Mouse (Mus musculus): ENCODE data around the gene Cacnb1. TPM values are rescaled to one million over a fixed set of nuclear protein-coding genes. Genes with fewer than 3 reads are reported as not detected.
A peak's percentile ranks its signal among the peaks of the same experiment; 100 is the strongest.

Cacnb1 gene
- polyA plus RNA-seq, 1 experiment from 2014 or later, result 41.5 TPM

DNA sequence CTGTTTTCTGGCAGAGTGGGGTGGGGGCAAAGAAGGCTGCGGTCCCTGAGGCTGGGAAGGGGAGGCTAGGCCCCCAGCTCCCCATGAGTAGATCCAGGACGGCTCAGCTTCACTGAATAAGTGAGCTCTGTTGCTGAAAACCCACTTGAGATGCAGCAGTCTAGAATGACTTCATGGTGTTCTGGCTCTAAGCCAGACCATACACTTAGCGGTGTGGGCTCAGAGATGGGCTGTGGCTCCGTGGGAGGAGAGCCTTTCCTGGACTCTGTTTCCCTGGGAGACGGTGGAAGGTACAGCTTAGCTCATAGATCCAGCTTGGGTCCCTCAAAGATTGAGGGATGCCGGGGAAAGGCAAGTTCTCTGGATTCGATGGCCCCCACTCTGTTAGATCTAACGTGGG is 18.7 kb downstream of the Cacnb1 start:
- H3K4me3 ChIP-seq, result no peak overlapping the region
- H3K27me3 ChIP-seq, result no peaks in the 10 kb centered on the region
- no peak for ATAC-seq (replicated peaks)
- H3K9me3 ChIP-seq, result no peaks in the 10 kb centered on the region
- H3K4me2 ChIP-seq (replicated peaks), result no peak overlapping the region
- 54% methylated on average over 8 of the region's 8 CpGs for WGBS
- H3K36me3 ChIP-seq, result peaks cover 44% of the 10 kb centered on the region
- H3K27ac ChIP-seq (replicated peaks), result peak overlapping the region; percentile 42; the same call in 1 of the 2 replicates
- no peak overlapping the region for H3K9ac ChIP-seq (replicated peaks)
- H3K4me1 ChIP-seq, result peaks cover 19% of the 10 kb centered on the region

DNA sequence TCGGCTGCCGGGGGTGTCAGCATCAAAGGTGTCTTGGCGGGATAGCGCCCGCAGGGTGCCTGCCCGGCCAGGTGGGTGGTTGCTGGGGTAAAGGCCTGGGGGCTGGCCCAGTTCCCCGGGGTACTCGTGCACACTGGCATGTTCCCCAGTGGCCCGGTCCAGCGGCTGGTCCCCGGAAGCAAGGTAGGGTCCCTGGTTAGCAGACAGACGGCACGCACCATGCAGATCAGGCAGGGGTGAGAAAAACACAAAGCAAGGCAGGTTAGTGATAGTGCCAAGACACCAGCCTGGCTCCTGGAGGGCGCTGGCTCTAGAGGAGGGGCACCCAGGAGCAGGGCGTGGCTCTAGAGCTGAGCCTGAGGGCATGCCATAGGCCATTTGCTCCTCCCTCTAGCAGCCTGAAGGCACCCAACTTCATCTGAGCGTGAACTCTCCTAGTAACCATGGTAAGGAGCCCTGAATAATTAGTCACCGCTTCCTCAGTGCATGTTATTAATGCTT is 19.6 kb downstream of the Cacnb1 start:
- H3K36me3 ChIP-seq, result peaks cover 37% of the 10 kb centered on the region
- peak; percentile 27 for ATAC-seq (replicated peaks)

DNA sequence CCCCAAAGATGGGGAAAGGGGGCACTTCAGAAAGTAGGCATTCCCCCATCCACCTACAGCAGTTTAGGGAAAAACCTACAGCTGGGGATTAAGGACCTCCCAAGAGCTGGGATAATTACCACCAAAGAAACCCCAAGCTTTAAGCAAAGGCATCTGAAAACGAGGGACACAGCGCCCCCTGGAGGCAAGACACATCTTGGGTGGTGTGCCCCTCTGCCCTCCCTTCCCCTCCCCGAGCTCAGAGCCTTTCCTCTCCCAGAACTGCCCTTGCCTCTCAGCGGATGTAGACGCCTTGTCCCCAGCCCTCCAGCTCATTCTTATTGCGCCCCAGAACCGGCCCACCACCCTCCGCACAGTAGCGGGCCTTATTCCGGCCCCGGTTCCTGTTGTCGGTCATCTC is 20.2 kb downstream of the Cacnb1 start:
- Histone ChIP-seq H3K4me3 (no peak overlapping the region), H3K9ac (replicated peaks) (no peak overlapping the region)

More for the DNA sequence above, 19.6 kb downstream of the Cacnb1 start:
- H3K4me1 ChIP-seq, result peaks cover 19% of the 10 kb centered on the region
- H3K4me3 ChIP-seq, result no peak overlapping the region
- H3K27ac ChIP-seq (replicated peaks), result no peak overlapping the region
- H3K4me2 ChIP-seq (replicated peaks), result no peak overlapping the region
- 24% methylated on average over 17 of the region's 17 CpGs for WGBS
- no peaks in the 10 kb centered on the region for H3K9me3 ChIP-seq
- no peak overlapping the region for H3K9ac ChIP-seq (replicated peaks)
- no peaks in the 10 kb centered on the region for H3K27me3 ChIP-seq

DNA sequence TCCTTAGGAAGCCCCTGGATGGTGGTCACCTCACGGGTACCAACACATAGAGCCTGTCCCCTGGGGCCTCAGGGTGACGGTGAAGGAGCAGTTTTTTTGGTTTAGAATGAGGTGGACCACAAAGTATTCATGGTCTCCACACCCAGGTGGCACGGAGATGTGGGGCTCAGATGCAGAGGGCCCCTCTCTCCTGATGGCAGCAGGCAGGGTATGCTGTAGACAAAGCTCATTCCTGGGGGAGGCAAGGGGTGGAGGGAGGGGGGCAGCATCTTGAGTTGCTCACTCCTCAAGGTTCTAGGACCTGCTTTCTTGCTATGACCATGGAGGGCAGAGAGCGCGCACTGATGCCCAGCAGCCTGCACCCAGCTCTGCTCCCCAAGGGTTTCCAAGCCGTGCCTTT is 20.8 kb downstream of the Cacnb1 start:
- Histone ChIP-seq H3K9me3 (no peaks in the 10 kb centered on the region), H3K4me1 (peaks cover 19% of the 10 kb centered on the region), H3K4me3 (no peak overlapping the region), H3K27ac (replicated peaks) (no peak overlapping the region), H3K36me3 (peaks cover 30% of the 10 kb centered on the region), H3K4me2 (replicated peaks) (no peak overlapping the region), H3K9ac (replicated peaks) (no peak overlapping the region), H3K27me3 (no peaks in the 10 kb centered on the region)
- no peak for ATAC-seq (replicated peaks)
- WGBS, result 57% methylated on average over 6 of the region's 6 CpGs

More for the DNA sequence above, 20.2 kb downstream of the Cacnb1 start:
- Histone ChIP-seq H3K27ac (replicated peaks) (no peak overlapping the region), H3K27me3 (no peaks in the 10 kb centered on the region), H3K4me1 (peaks cover 19% of the 10 kb centered on the region), H3K4me2 (replicated peaks) (peak overlapping the region; percentile 11; the same call in 1 of the 2 replicates), H3K36me3 (peaks cover 35% of the 10 kb centered on the region), H3K9me3 (no peaks in the 10 kb centered on the region)
- 12% methylated on average over 12 of the region's 12 CpGs for WGBS
- ATAC-seq (replicated peaks), result no peak

DNA sequence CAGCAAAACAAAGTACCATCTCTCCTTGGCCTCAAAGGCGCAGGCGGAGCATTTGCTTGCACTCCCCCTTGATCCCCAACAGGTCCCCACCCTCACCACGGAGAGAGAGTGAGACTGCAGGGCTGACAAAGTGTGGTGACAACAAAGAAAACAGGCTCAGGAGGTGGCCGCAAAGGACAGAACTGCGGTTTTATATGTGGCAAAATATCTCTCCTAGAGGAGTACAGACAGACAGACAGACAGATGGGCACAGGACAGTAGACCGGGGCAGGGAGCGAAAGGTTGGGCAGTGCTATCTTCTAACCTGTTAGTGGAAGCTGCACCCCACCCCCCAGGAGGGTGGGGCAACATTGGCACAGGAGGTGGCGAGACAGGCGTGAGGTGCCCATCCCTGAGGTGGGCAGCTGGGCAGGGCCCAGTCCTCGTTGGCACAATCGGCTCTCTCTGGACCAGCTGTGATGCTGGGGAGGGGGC is 21.4 kb downstream of the Cacnb1 start:
- WGBS, result 32% methylated on average over 11 of the region's 11 CpGs
- Histone ChIP-seq H3K4me3 (no peak overlapping the region), H3K4me1 (peaks cover 19% of the 10 kb centered on the region), H3K36me3 (peaks cover 25% of the 10 kb centered on the region), H3K9ac (replicated peaks) (no peak overlapping the region), H3K27ac (replicated peaks) (no peak overlapping the region), H3K4me2 (replicated peaks) (no peak overlapping the region), H3K9me3 (no peaks in the 10 kb centered on the region), H3K27me3 (no peaks in the 10 kb centered on the region)
- ATAC-seq (replicated peaks), result no peak

DNA sequence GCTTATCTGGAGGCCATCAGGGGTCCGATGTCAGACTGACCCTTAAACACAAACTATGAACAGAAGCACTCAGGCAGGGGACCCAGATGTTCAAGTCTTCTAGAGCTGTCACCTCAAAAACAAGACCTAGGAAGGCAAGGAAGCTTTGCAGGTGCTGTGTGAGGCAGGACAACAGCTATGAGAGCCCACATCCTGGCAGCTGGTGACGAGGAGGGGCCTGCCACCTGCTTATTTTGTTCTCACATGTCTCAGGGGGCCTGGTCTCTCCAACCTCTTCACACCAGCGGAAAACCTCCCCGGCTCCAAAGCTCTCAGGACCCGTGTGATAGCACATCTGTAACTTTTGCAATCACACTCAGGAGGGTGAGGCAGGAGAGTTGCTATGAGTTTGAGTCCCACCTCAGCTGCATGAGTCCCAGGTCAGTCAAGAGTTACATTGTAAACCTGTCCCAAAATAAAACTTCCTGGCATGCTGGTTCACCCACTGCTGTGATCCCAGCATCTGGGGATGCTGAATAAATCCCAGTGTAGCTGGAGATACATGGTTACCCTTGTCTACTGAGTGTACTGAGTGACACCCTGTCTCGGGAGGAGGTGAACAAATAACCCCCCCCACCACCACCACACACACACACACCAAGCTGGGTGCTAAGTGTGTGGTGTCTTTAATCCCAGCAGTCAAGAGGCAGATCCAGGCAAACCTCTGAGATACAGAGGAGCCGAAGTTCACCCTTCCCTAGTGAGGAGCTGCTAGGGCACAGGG is 22.3 kb downstream of the Cacnb1 start:
- Histone ChIP-seq H3K4me2 (replicated peaks) (no peak overlapping the region), H3K4me3 (no peak overlapping the region), H3K27ac (replicated peaks) (no peak overlapping the region), H3K4me1 (peaks cover 24% of the 10 kb centered on the region), H3K9me3 (no peaks in the 10 kb centered on the region), H3K9ac (replicated peaks) (no peak overlapping the region), H3K36me3 (peaks cover 17% of the 10 kb centered on the region), H3K27me3 (no peaks in the 10 kb centered on the region)
- no peak for ATAC-seq (replicated peaks)
- 53% methylated on average over 7 of the region's 7 CpGs for WGBS

DNA sequence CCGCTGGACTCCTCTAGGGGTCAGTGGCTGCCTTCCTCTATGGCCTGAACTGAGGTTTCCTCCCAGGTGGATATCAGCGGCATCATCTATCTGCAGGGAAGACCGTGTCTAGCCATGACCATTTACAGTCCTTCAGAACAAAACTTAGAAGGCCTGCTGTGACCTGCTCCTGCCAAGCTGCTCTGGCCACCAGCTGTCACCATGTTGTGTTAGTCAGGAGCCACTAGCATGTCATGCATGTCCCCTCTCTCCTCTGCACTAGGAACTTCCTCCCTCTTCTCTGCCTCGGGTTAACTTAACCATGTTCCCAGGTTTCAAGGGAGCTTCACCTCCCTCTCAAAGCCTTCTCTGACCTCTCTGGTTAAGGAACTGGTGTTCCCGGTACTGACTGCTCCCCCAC is 23.1 kb downstream of the Cacnb1 start:
- H3K36me3 ChIP-seq, result peaks cover 9% of the 10 kb centered on the region
- no peaks in the 10 kb centered on the region for H3K9me3 ChIP-seq
- no peak overlapping the region for H3K9ac ChIP-seq (replicated peaks)
- peaks cover 32% of the 10 kb centered on the region for H3K4me1 ChIP-seq
- H3K27ac ChIP-seq (replicated peaks), result no peak overlapping the region
- ATAC-seq (replicated peaks), result no peak
- H3K4me2 ChIP-seq (replicated peaks), result no peak overlapping the region
- H3K27me3 ChIP-seq, result no peaks in the 10 kb centered on the region
- H3K4me3 ChIP-seq, result no peak overlapping the region
- WGBS, result 71% methylated on average over 5 of the region's 5 CpGs

DNA sequence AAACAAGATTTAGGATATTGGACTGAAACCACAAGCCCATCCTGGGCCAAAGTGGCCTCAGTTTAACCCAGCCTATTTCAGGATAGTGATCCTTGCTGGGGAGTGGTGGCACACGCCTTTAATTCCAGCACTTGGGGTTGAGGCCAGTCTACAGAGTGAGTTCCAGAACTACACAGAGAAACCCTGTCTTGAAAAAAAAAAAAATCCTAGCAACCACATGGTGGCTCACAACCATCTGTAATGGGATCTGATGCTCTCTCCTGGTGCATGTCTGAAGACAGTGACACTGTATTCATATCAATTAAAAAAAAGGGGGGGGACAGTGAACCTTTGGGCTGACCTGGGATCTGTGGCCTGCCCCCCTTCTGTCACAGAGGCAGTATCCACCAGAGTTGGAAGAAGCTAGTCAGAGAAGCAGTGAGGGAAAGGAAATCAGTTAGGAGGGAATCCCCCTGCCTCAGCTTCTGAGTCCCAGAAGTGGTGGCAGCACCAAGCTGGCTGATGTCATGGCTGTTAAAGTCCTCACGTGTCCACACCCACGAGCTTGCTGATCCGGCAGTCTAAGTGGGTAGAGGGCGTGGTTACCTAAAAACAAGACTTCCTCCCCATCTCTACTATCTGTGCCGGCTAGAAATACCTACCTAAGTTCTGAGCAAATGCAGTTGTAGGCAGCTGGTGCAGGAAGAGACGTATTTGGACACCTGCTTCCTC is 23.8 kb downstream of the Cacnb1 start:
- Histone ChIP-seq H3K9ac (replicated peaks) (no peak overlapping the region), H3K9me3 (no peaks in the 10 kb centered on the region), H3K4me1 (peaks cover 36% of the 10 kb centered on the region), H3K4me2 (replicated peaks) (no peak overlapping the region), H3K4me3 (no peak overlapping the region), H3K27ac (replicated peaks) (no peak overlapping the region), H3K36me3 (0 out of 2 replicates have a peak, but pooled peaks cover 5% of the 10 kb centered on the region), H3K27me3 (no peaks in the 10 kb centered on the region)
- ATAC-seq (replicated peaks), result no peak
- 65% methylated on average over 7 of the region's 7 CpGs for WGBS

DNA sequence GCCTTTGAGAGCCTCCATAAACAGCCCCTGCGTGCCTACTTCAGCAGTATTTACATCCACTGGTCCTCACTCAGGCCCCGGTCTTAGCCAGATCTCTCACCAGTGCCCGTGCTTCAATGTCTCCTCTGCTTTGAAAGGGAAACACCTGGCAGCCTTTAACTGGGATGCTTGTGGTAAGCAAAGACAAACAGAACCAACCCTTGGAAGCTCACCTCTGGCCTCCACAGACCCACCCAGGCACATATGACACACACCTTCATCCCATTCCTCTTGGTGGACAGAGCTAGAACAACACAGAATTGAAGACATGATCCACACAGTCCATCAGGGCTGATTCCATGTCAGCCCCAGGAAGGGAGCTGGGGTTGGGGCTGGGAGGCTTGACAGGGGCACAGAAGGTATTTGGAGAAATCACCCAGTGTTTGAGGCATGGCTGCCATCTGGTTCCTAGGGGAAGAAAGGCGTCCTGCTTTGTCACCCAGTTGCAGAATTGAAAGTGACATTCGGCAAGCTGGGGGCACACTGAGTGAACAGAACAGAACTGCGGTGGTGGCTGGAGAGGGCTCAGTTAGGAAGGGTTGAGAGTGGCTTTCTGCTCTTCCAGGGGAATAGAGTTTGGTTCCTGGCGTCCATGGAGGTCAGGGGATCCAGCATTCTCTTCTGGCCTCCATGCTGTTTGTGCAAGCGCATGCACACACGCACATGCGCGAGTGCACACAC is 24.6 kb downstream of the Cacnb1 start:
- H3K9ac ChIP-seq (replicated peaks), result no peak overlapping the region
- no peak for ATAC-seq (replicated peaks)
- H3K4me3 ChIP-seq, result no peak overlapping the region
- peaks cover 28% of the 10 kb centered on the region for H3K4me1 ChIP-seq
- 0 out of 2 replicates have a peak, but pooled peaks cover 3% of the 10 kb centered on the region for H3K36me3 ChIP-seq
- 80% methylated on average over 11 of the region's 11 CpGs for WGBS
- H3K27me3 ChIP-seq, result no peaks in the 10 kb centered on the region
- H3K9me3 ChIP-seq, result no peaks in the 10 kb centered on the region
- no peak overlapping the region for H3K4me2 ChIP-seq (replicated peaks)
- no peak overlapping the region for H3K27ac ChIP-seq (replicated peaks)

DNA sequence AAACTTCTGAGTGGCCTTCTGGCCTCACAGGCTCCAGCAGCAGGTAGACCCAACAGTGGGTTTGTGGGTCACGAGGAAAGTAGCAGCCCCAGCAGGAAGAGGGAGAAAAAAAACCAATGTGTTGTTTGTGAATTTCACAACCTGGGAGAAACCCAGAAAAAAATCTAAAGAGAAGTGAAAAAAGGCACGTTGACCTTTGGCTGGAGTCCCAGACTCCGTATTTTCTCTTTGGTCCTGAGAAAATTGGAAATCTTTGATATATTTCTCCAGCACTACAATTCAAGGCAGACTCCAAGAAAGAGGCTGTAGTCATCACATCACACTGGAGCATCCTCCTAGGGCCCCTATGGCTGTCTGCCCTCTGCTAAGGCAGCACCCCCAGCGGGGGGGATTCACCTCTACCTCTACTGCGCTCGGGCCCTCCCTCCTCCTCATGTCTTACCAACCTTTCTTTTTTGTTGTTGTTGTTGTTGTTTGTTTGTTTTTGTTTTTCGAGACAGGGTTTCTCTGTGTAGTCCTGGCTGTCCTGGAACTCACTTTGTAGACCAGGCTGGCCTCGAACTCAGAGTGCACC is 25.4 kb downstream of the Cacnb1 start:
- H3K9me3 ChIP-seq, result no peaks in the 10 kb centered on the region
- H3K36me3 ChIP-seq, result no peaks in the 10 kb centered on the region
- H3K27me3 ChIP-seq, result no peaks in the 10 kb centered on the region
- H3K4me1 ChIP-seq, result peaks cover 21% of the 10 kb centered on the region
- H3K27ac ChIP-seq (replicated peaks), result no peak overlapping the region
- 74% methylated on average over 8 of the region's 8 CpGs for WGBS
- no peak overlapping the region for H3K4me2 ChIP-seq (replicated peaks)
- no peak for ATAC-seq (replicated peaks)
- no peak overlapping the region for H3K9ac ChIP-seq (replicated peaks)
- no peak overlapping the region for H3K4me3 ChIP-seq

DNA sequence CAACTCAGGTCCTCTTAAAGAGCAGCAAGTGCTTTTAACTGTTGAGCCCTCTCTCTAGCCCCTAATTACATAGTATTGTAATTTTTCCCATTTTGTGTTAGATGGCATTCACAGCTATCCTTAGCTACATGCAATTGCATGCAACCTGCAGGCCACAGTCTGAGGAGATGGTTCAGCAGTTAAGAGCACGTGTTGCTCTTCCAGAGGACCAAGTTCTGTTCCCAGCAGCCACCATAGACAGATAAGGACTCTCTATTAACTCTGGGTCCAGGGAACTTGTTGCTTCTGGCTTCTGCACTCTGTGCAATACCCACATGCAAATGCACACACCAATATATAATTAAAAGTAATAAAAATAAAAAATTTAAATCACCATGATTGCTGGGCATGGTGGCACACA is 26.1 kb downstream of the Cacnb1 start:
- WGBS, result 74% methylated on average over 1 of the region's 1 CpGs
- no peaks in the 10 kb centered on the region for H3K27me3 ChIP-seq

More for the DNA sequence above, 26.1 kb downstream of the Cacnb1 start:
- ATAC-seq (replicated peaks), result no peak
- peaks cover 17% of the 10 kb centered on the region for H3K4me1 ChIP-seq
- no peak overlapping the region for H3K9ac ChIP-seq (replicated peaks)
- H3K27ac ChIP-seq (replicated peaks), result no peak overlapping the region
- no peak overlapping the region for H3K4me2 ChIP-seq (replicated peaks)
- H3K36me3 ChIP-seq, result no peaks in the 10 kb centered on the region
- H3K4me3 ChIP-seq, result no peak overlapping the region
- H3K9me3 ChIP-seq, result no peaks in the 10 kb centered on the region
